Mouse (Mus musculus) bone marrow, adult 2 months (tissue): Measurements from ENCODE around the gene Dguok.

ENCODE experiments used
- CTCF ChIP-seq: fragments of 200-500 bp; IDR thresholded peaks from 2 replicates; pipeline ENCODE4 v1.5.1; 2011; ENCODE audit warnings: low read length, control low read depth; ENCODE audit not compliant: control insufficient read depth, insufficient read depth
- POLR2A ChIP-seq: fragments of 200-500 bp; IDR thresholded peaks from 2 replicates; pipeline ENCODE4 v1.6.1; 2011; ENCODE audit warnings: low read depth, mild to moderate bottlenecking, control low read depth, low read length, borderline replicate concordance; ENCODE audit not compliant: control insufficient read depth

GRCm38 (mm10) chr6:83502656-83503055, 4.1 kb downstream of the Dguok start:
- TF ChIP-seq CTCF (no peak), POLR2A (no peak)
